Mouse (Mus musculus) liver, embryonic 14.5 days (tissue): ENCODE measurements at regions not wholly inside any gene's neighbourhood (a gene's known extent, or its start where the extent isn't known, plus 50 kb on each side); places are given as distances from the start of the nearest gene placed in this dataset.

Experiments used
- CTCF ChIP-seq: IDR thresholded peaks from 2 replicates; pipeline ENCODE4 v1.5.1; 2016; ENCODE audit warnings: antibody characterized with exemption, low read depth, control low read depth
- EP300 ChIP-seq: IDR thresholded peaks from 2 replicates; pipeline ENCODE4 v1.6.1; 2016; ENCODE audit warnings: antibody characterized with exemption, low read depth

GRCm38 (mm10) chr5:102295564-102295963, 185.6 kb upstream of the Arhgap24 start:
- TF ChIP-seq CTCF, result no peak
- no peak for TF ChIP-seq EP300
